Mouse (Mus musculus) midbrain, embryonic 14.5 days (tissue): ENCODE measurements around the gene Msh5. TPM values are rescaled to one million over a fixed set of nuclear protein-coding genes. Genes with fewer than 3 reads are reported as not detected.
"Not testable (repeated sequence)": the region's sequence is repeated elsewhere in the genome, so short reads cannot be mapped to it uniquely, and the experiment has no call there.

Source experiments
- ATAC-seq: fragments of 200-750 bp; cut with Nextera tagmentation; 2 replicates; pipeline ENCODE4 v1.8.0; 2017; ENCODE audit warnings: moderate number of reproducible peaks, moderate library complexity; ENCODE audit not compliant: low FRiP score, low TSS enrichment
- DNase-seq: peaks from one replicate; pipeline ENCODE4 v3.0.0-alpha.2; 2015
- H3K27ac ChIP-seq: fragments of 300-500 bp; sonication (generic); replicated peaks from 2 replicates; pipeline ENCODE4 v1.5.1; 2014; ENCODE audit warnings: mild to moderate bottlenecking, low read depth, low read length, moderate library complexity
- H3K27me3 ChIP-seq: fragments of 300-500 bp; sonication (generic); 2 replicates; pipeline ENCODE4 v1.6.1; 2014; ENCODE audit warnings: low read length, control low read depth, mixed read lengths; ENCODE audit not compliant: control insufficient read depth, insufficient read depth
- H3K36me3 ChIP-seq: fragments of 300-500 bp; sonication (generic); 2 replicates; pipeline ENCODE4 v1.6.1; 2014; ENCODE audit warnings: low read length, control low read depth; ENCODE audit not compliant: control insufficient read depth, insufficient read depth
- H3K4me1 ChIP-seq: fragments of 300-500 bp; sonication (generic); 2 replicates; pipeline ENCODE4 v1.6.1; 2014; ENCODE audit warnings: mild to moderate bottlenecking, antibody characterized with exemption, low read length, control low read depth; ENCODE audit not compliant: control insufficient read depth, insufficient read depth
- H3K4me2 ChIP-seq: fragments of 300-500 bp; sonication (generic); 2 replicates; pipeline ENCODE4 v1.6.1; 2014; ENCODE audit warnings: mild to moderate bottlenecking, low read length, moderate library complexity
- H3K4me3 ChIP-seq: fragments of 300-500 bp; sonication (generic); replicated peaks from 2 replicates; pipeline ENCODE4 v1.5.1; 2014; ENCODE audit warnings: low read depth, low read length
- H3K9ac ChIP-seq: fragments of 300-500 bp; sonication (generic); replicated peaks from 2 replicates; pipeline ENCODE4 v1.6.1; 2014; ENCODE audit warnings: mild to moderate bottlenecking, low read length, moderate library complexity
- H3K9me3 ChIP-seq: fragments of 300-500 bp; sonication (generic); 2 replicates; pipeline ENCODE4 v1.6.1; 2016; ENCODE audit warnings: low read length, control low read depth, mixed read lengths; ENCODE audit not compliant: control insufficient read depth
- WGBS: fragments of 180-500 bp; shearing (Covaris S2); extraction: QIAGEN DNeasy Blood & Tissue Kit; methylation state at CpG from one replicate; pipeline ENCODE4 v1.1.7; 2014; 5-methylcytosine and 5-hydroxymethylcytosine counted together
- polyA plus RNA-seq: library from polyadenylated mRNA; unstranded; fragments of >200 nt; fragmentation: Nextera tagmentation; extraction: Ambion mirVana; gene quantifications from 2 replicates; pipeline ENCODE4 v1.2.1, GENCODE M21; 2014

The Msh5 gene
- polyA plus RNA-seq, 1 experiment from 2014 or later, result 2.8 TPM

- H3K9ac ChIP-seq, result no peak overlapping the region
- H3K9me3 ChIP-seq, result no peaks in the 10 kb centered on the region
- no peak overlapping the region for H3K4me2 ChIP-seq
- no peaks in the 10 kb centered on the region for H3K27me3 ChIP-seq
- no peak for ATAC-seq
- no peak overlapping the region for H3K4me3 ChIP-seq
- no peak overlapping the region for H3K27ac ChIP-seq
- peaks cover 42% of the 10 kb centered on the region for H3K36me3 ChIP-seq
- DNase-seq, result no peak
- 97% methylated on average over 17 of the region's 17 CpGs for WGBS
- H3K4me1 ChIP-seq, result peaks cover 11% of the 10 kb centered on the region
Observed at GRCm38 (mm10) chr17:35004075-35004717, 42.3 kb downstream of the Msh5 start.

- Histone ChIP-seq H3K36me3 (peaks cover 37% of the 10 kb centered on the region), H3K9me3 (no peaks in the 10 kb centered on the region), H3K27ac (no peak overlapping the region), H3K9ac (no peak overlapping the region), H3K4me2 (peak overlapping the region; percentile 100), H3K27me3 (no peaks in the 10 kb centered on the region), H3K4me3 (no peak overlapping the region), H3K4me1 (peaks cover 11% of the 10 kb centered on the region)
- no peak for ATAC-seq
- 82% methylated on average over 9 of the region's 9 CpGs for WGBS
- DNase-seq, result no peak
Observed at GRCm38 (mm10) chr17:35003022-35003838, 43.3 kb downstream of the Msh5 start.

- no peak overlapping the region for H3K27ac ChIP-seq
- H3K4me1 ChIP-seq, result peaks cover 11% of the 10 kb centered on the region
- H3K9me3 ChIP-seq, result no peaks in the 10 kb centered on the region
- ATAC-seq (no peak), DNase-seq (no peak)
- H3K36me3 ChIP-seq, result peaks cover 29% of the 10 kb centered on the region
- no peaks in the 10 kb centered on the region for H3K27me3 ChIP-seq
- H3K4me3 ChIP-seq, result peak overlapping the region; percentile 86
- 9% methylated on average over 12 of the region's 12 CpGs for WGBS
- H3K4me2 ChIP-seq, result peak overlapping the region; percentile 100
- H3K9ac ChIP-seq, result peak overlapping the region; percentile 92
Observed at GRCm38 (mm10) chr17:35002153-35002865, 44.2 kb downstream of the Msh5 start.

- ATAC-seq (peak; percentile 53), DNase-seq (peak; percentile 29)
- H3K4me3 ChIP-seq, result peak overlapping the region; percentile 86
- peaks cover 23% of the 10 kb centered on the region for H3K36me3 ChIP-seq
- H3K9ac ChIP-seq, result peak overlapping the region; percentile 92
- peaks cover 11% of the 10 kb centered on the region for H3K4me1 ChIP-seq
- peak overlapping the region; percentile 100 for H3K4me2 ChIP-seq
- H3K27me3 ChIP-seq, result no peaks in the 10 kb centered on the region
- H3K9me3 ChIP-seq, result no peaks in the 10 kb centered on the region
- peak overlapping the region; percentile 96 for H3K27ac ChIP-seq
- under 1% methylated on average over 35 of the region's 35 CpGs for WGBS
Observed at GRCm38 (mm10) chr17:35001452-35002152, 44.9 kb downstream of the Msh5 start.

- H3K36me3 ChIP-seq, result peaks cover 20% of the 10 kb centered on the region
- no peaks in the 10 kb centered on the region for H3K27me3 ChIP-seq
- peak within 1 kb of the TSS; percentile 92 for H3K9ac ChIP-seq
- peak within 1 kb of the TSS; percentile 100 for H3K4me2 ChIP-seq
- H3K9me3 ChIP-seq, result no peaks in the 10 kb centered on the region
- DNase-seq (peak; percentile 88), ATAC-seq (peak; percentile 88)
- H3K4me3 ChIP-seq, result peak within 1 kb of the TSS; percentile 86
- peaks cover 11% of the 10 kb centered on the region for H3K4me1 ChIP-seq
- H3K27ac ChIP-seq, result peak within 1 kb of the TSS; percentile 96
- WGBS, result under 1% methylated on average over 74 of the region's 83 CpGs
Observed at GRCm38 (mm10) chr17:35000717-35001451, 45.7 kb downstream of the Msh5 start, which contains the start of gene Vars. Gene Vars, plus strand, starts transcription at chr17:35000987.

GRCm38 (mm10) chr17:34999871-35000716 is 46.5 kb downstream of the Msh5 start:
- Histone ChIP-seq H3K27ac (peak overlapping the region; percentile 96; the same call in 1 of the 2 replicates), H3K4me2 (peak overlapping the region; percentile 100), H3K4me1 (peaks cover 11% of the 10 kb centered on the region), H3K4me3 (peak overlapping the region; percentile 86), H3K9ac (peak overlapping the region; percentile 92; the same call in 1 of the 2 replicates), H3K36me3 (peaks cover 12% of the 10 kb centered on the region)
- 26% methylated on average over 29 of the region's 32 CpGs for WGBS
- not testable (repeated sequence) for DNase-seq, ATAC-seq, H3K27me3 ChIP-seq, H3K9me3 ChIP-seq

- peaks cover 11% of the 10 kb centered on the region for H3K4me1 ChIP-seq
- ATAC-seq (no peak), DNase-seq (no peak)
- no peak overlapping the region for H3K4me3 ChIP-seq
- H3K4me2 ChIP-seq, result no peak overlapping the region
- no peaks in the 10 kb centered on the region for H3K36me3 ChIP-seq
- H3K9ac ChIP-seq, result no peak overlapping the region
- H3K27me3 ChIP-seq, result no peaks in the 10 kb centered on the region
- no peak overlapping the region for H3K27ac ChIP-seq
- no peaks in the 10 kb centered on the region for H3K9me3 ChIP-seq
- 93% methylated on average over 15 of the region's 15 CpGs for WGBS
Observed at GRCm38 (mm10) chr17:34998526-34999430, 47.8 kb downstream of the Msh5 start.
